Mouse (Mus musculus) retina, adult 2 months (tissue): ENCODE measurements around the gene Tsc22d4.
A peak's percentile ranks its signal among the peaks of the same experiment; 100 is the strongest.

Experiments used
- DNase-seq: peaks from one replicate; pipeline ENCODE4 v3.0.0-alpha.2; 2012; ENCODE audit warnings: low read depth, low spot score

Tsc22d4 gene

GRCm38 (mm10) chr5:137764609-137765340 is 19.2 kb downstream of the Tsc22d4 start:
- DNase-seq = no peak

GRCm38 (mm10) chr5:137766270-137766669 is 20.7 kb downstream of the Tsc22d4 start:
- DNase-seq = no peak

- no peak for DNase-seq
Measured at GRCm38 (mm10) chr5:137768475-137768874, 22.9 kb downstream of the Tsc22d4 start.

- DNase-seq = peak; percentile 54
Measured at GRCm38 (mm10) chr5:137770709-137771108, 25.2 kb downstream of the Tsc22d4 start.

- no peak for DNase-seq
Measured at GRCm38 (mm10) chr5:137772755-137773154, 27.2 kb downstream of the Tsc22d4 start.

GRCm38 (mm10) chr5:137775587-137776290 is 30.2 kb downstream of the Tsc22d4 start:
- no peak for DNase-seq

GRCm38 (mm10) chr5:137776408-137776918 is 30.9 kb downstream of the Tsc22d4 start:
- DNase-seq = no peak

- DNase-seq = no peak
Measured at GRCm38 (mm10) chr5:137777267-137777845, 31.8 kb downstream of the Tsc22d4 start.

GRCm38 (mm10) chr5:137778635-137779034 is 33.1 kb downstream of the Tsc22d4 start, which contains the start of gene Ppp1r35:
Gene Ppp1r35 (plus strand): TSS chr5:137778849.
- peak; percentile 94 for DNase-seq

GRCm38 (mm10) chr5:137779053-137779933 is 33.8 kb downstream of the Tsc22d4 start:
- DNase-seq = no peak

- no peak for DNase-seq
Measured at GRCm38 (mm10) chr5:137781661-137782060, 36.1 kb downstream of the Tsc22d4 start.

- DNase-seq = no peak
Measured at GRCm38 (mm10) chr5:137782776-137783522, 37.4 kb downstream of the Tsc22d4 start.

GRCm38 (mm10) chr5:137783901-137784540 is 38.5 kb downstream of the Tsc22d4 start:
- DNase-seq = no peak

GRCm38 (mm10) chr5:137784546-137784945 is 39.0 kb downstream of the Tsc22d4 start:
- DNase-seq = no peak

GRCm38 (mm10) chr5:137785164-137786031 is 39.9 kb downstream of the Tsc22d4 start:
- no peak for DNase-seq

GRCm38 (mm10) chr5:137786109-137786942 is 40.8 kb downstream of the Tsc22d4 start:
- DNase-seq = peak; percentile 100

GRCm38 (mm10) chr5:137787151-137787928 is 41.8 kb downstream of the Tsc22d4 start, which contains the start of the genes Mepce and Zcwpw1:
Gene Mepce (minus strand): TSS chr5:137787655.
Gene Zcwpw1 (plus strand): TSS chr5:137787798.
- DNase-seq = peak; percentile 96
